Mouse (Mus musculus) G1E-ER4 (cell line): ENCODE measurements around the gene Phf21b. TPM values are rescaled to one million over a fixed set of nuclear protein-coding genes. Genes with fewer than 3 reads are reported as not detected.

ENCODE experiments used
- GATA1 ChIP-seq: IDR thresholded peaks from one replicate; pipeline ENCODE4 v1.8.0; 2012; ENCODE audit warnings: low read length, inconsistent platforms
- polyA plus RNA-seq: library from polyadenylated mRNA; stranded (reverse); fragments of >175 nt; gene quantifications from 2 replicates; pipeline ENCODE4 v1.2.3, GENCODE M21; 2012

The Phf21b gene
- polyA plus RNA-seq, 1 experiment: not detected

DNA sequence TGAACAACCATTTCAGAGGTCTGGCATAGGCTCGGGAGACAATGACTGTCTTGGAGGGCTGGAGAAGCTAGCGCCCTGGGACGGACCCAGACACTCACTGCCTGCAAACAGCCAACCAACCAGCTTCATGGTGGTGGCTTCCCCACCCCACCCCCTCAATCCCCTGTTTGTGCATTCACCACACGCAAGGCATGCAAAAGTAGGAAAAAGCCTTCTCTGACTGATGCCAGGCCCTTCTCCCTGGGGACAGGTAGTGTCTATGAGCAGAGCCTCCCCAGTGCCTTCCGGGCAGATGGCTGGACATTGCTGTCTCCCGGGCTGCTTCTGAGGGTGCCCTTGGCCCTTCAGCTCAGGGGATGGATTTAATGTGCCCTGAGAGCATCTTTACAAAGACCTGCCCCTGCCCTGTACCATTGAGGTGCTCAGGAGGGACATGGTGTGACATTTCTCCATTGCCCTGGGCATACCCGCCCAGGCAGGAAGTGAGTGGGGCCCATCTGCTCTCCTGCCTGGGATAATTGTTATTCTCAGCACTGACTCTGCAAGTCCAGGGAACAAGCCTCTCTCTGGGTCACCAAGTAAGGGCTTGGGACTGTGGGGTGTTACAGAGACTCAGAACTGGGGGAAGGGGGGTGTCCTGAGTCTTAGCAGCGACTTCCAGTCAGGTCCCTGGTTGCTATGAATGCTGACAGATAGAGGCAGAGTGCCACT lies 93.0 kb downstream of the Phf21b start:
- TF ChIP-seq GATA1: no peak

DNA sequence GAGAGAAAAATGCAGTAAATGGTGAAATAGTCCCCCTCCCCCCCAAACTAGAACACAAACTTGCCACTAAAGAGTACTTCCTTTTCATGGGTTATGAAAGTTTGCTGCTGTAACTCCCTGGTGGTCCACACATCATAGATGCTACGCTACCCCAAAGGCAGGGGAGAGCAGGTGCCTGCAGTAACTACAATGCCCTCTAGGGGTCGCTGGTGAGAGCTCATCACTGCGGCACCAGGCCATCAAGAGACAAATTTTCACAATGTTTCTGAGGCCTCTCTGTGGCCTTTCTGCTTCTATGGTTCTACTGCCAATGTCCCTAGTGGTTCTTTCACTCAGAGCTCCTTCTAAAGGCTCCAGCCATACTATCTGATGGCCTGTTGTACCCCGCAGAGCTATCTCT lies 97.4 kb downstream of the Phf21b start:
- no peak for TF ChIP-seq GATA1

DNA sequence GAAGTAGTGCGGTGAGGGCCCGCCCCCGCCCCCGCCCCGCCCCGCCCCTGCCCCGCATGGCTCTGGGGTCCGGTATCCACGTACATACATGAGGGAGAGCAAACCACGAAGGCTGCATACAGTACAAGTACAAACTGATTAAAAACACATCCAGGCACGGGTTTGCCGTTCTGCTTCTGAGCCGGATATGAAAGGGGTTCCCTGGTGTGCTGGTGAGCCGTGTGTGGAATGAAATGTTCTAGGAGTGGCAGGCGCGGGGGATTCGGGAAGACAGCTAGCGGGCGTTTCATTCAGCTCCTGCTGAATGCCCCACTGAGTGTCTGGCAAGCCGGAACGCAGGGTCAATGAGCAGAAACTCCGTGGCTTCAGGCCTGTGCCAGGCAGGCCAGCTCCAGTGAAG lies 99.4 kb downstream of the Phf21b start:
- TF ChIP-seq GATA1: no peak

DNA sequence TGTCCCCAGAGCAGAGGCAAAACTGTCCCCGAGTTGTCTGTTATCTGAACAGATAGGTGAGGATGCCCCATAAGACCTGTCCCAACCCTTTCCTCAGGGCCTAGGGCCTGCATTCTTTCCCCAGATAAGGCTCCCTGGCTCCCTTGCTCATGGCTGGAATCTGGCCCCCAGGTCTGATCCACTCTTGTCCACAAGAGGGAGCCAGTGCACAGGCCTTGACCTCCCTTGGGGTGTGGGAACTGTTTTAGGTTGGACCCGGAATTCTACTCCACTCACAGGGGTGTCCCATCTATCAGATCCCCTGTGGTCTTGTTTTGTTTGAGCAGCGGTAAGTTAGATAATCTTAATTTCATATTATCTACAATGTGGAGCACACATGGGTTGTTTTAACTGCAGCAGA lies 100.9 kb downstream of the Phf21b start:
- no peak for TF ChIP-seq GATA1

DNA sequence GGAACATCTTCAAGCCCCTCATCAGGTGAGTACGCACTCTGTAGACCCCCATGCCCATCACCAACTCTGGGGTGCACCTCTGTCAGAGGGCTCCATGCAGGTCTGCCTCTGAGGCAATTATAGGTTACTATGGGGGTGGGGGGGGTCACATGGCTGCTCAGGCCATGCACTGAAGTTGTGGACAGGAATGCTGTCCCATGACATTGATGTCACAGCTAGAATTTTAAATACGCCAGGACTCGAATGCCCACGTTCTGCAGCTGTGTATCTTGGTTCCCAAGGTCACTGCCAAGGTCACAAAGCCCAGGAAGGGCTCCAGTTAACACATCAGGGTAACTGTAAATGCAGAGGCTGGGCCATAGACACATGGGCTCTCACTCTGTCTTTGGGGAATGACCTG lies 110.0 kb downstream of the Phf21b start:
- TF ChIP-seq GATA1: no peak

DNA sequence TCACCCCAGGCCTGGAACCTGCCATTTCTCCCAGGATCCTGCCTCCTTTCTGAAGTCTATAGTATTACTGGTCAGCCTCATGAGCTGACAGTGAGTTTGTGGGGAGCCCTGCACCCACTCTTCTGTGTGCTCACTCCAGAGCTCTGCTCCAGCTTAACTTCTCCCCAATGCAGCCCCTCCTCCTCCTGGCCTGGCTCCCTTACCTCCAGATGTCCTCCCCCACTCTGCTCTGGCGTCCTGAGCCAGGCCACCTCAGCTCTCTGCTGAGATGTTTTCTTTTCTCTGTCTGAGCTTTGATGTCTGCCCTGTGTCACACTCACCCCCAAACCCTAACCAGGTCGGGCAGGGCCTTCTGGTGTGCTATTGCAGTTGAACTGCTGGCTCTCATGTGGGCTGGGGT lies 111.5 kb downstream of the Phf21b start:
- no peak for TF ChIP-seq GATA1

DNA sequence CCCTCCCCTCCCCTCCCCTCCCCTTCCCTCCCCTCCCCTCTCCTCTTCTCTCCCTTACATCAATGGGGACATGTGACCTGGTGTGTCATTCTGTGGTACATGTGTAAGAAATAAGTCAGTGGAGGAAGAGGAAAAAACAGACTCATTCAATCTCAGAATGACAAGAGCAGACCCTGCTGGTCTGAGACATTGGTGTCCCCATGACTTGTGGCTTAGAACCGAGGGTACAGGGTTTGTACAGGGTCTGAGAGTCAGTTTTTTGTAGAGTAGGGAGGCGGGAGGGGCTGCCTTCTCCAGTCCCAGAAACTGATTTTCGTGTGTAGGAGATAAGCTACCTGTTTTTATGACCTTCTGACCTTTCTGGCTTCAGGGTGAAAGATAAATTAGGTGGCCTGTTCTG lies 112.5 kb downstream of the Phf21b start:
- no peak for TF ChIP-seq GATA1

DNA sequence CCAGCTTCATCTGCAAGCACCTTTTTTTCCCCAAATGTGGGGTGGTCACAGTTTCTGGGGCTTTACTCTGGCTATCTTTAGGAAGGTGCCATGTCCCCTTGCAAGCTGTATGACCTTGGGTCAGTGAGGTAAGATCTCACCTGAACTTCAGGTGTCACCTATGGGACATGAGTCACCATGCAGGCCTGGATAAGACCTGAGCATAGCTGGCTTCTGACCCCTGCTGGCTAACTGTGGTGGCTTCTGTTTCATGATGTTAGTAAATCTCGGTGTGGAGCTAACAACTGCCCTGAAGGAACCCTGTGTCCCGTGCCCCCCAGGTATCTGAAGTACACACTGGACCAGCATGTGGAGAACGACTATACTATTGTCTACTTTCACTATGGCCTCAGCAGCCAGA lies 114.3 kb downstream of the Phf21b start:
- no peak for TF ChIP-seq GATA1

DNA sequence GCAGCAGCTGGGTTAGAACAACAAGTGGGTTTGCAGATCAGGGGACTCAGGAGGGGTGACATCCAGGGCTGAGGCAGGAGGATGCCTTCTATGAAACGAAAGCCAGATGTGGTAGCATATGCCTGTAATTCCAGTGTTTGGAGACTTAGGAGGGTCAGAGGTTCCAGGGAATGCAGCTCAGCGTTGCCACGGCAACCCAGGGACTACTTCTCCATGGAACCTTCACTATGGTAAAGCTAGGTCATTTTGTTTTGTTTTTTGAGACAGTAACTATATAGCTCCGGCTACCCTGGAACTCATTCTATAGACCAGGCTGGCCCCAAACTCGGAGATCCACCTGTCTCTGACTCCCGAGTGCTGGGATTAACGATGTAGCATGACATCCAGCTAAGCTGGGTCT lies 117.6 kb downstream of the Phf21b start:
- no peak for TF ChIP-seq GATA1

DNA sequence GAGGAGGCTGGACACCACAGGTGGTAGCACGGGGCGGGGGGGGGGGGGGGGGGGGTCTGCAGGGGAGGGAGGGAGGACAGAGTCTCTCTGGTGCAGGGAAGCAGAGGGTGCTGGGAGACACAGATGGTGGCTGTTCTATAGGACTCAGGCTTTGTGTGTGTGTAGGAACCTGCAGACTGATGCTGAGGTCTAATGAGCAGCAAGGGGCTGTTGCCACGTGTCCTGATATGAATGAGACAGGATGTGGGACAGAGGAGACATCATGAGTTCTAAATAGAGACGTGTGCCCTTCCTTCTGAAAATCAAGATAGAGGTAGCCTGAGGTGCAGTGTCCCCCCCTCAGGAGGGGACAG lies 118.9 kb downstream of the Phf21b start:
- no peak for TF ChIP-seq GATA1

DNA sequence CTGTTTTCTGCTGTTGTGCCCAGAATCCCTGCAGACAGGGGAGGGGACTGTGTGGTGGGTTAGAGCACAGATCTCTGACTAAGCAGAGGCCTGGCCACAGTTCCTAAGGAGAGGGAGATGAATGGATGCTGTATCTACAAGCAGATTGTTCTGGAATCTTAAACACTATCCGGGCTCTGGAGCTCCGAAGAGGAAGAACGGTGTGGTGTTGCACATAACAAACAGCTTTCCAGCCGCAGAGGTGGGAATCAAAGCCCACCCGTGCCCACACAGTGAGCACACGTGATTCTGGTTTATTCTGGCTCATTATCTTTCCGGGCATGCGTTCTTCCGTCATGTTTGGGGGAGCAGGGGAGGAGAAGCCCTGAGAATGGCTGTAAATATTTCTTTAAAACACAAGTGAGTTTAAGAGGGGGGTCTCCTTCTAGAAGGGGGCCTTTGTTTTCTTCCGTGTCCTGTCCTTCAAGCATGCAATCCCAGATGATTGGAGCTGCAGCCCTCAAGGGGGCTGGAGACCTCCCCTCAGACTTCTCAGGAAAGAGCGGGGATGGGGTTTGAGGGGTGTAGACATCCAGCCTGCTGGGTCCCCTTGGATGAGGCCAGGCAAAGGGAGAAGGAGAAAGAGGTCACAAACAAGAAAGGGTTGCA lies 119.4 kb downstream of the Phf21b start:
- no peak for TF ChIP-seq GATA1

Other genes starting within 250 kb of the Phf21b start
- gene Prr5, start 186.4 kb downstream of the Phf21b start, polyA plus RNA-seq: not detected in 2 replicates
- gene Arhgap8, start 136.0 kb downstream of the Phf21b start, polyA plus RNA-seq: not detected in 2 replicates
- gene Gm29666, start 64.0 kb upstream of the Phf21b start, polyA plus RNA-seq: 0.09 and 0.10 TPM in 2 replicates
- gene Nup50, start 67.4 kb upstream of the Phf21b start, polyA plus RNA-seq: 14.1 and 18.3 TPM in 2 replicates
- gene 5031439G07Rik, start 132.5 kb upstream of the Phf21b start, polyA plus RNA-seq: 41.6 and 43.5 TPM in 2 replicates
- not detected in 2 replicates for gene Upk3a, start 161.1 kb upstream of the Phf21b start, polyA plus RNA-seq
- 4.6 and 4.8 TPM in 2 replicates for gene Fam118a, start 172.9 kb upstream of the Phf21b start, polyA plus RNA-seq